Mouse (Mus musculus) mature B cell (primary cell): ENCODE data around the gene Cpa4.

Source experiments
- in situ Hi-C: fragments of 300-500 bp; cut with MboI; formaldehyde crosslinking; loops from 2 replicates; pipeline ENCODE4 v1.14.3; 2019

Cpa4 gene

GRCm38 (mm10) chr6:30628152-30628551 lies 60.0 kb downstream of the Cpa4 start:
- in situ Hi-C loops = no loop called here

DNA sequence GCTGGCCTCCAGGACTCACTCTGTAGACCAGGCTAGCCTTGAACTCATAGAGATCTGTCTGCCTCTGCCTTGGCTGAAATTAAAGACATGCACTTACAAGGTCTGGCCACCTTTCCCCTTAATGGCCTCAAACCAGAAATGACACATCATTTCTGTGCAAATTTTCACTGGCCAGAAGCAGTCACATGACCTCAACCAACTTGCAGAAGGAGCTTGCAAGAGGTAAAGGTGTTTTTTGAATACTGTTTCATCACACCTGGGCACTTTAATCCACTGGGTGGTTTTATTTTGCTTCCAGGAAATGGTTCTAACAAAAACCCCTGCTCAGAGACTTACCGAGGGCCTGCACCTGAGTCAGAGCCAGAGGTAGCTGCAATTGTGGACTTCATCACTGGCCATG lies 61.8 kb downstream of the Cpa4 start:
- in situ Hi-C loops = no loop called here

DNA sequence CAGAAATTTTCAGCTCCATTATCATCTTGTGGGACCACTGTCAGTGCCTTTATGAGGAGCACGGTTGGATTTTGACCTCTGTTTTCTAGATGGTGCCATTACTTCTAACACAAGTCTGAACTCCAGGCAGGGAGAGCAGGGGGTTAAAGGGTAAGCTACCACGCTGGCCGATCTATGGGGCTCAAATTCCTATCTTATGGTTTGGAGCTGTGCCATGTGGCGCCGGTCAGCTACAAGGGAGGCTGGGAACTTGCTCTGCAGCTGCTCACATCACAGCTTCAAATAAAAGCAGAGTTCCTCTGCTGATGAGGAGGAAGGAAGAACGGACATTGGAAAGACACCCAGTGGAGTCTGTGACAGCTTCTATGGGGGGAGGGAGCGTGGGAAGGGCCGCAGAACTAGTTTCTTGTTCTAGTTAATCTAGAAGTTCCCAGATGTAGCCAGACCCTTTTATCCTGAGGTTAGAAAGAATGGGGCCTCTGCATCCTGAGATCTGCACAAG lies 67.2 kb downstream of the Cpa4 start:
- in situ Hi-C loops = no loop called here

DNA sequence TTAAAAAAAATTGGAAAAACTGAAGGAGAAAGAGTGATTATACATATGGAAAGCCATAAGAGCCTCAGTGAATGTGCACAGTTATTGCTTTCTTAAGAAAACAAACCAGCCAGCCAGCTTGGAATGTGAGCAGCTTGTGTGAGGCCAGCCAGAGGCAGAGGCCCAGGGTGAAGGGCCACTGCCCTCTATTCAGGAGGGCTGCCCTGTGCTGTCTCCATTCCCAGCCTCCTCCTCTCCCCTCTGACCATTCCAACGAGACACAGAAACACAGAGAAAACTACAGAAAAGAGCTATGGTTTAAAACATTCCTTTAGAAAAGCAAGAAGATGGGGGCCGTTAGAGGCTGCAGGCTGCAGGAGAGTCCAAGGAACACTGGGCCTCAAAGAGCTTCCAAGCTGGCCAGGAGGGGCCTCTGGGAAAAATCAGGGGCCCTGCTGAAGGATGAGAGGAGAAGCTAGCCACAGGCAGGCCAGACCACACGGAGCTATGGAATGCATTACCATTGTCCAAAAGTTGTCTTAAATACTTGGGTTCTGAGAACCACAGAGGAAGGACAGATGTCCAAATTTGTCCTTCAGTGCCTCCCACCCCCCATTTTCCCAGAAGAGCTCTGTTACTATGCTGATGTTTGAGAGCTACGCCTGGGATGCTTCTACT lies 68.1 kb downstream of the Cpa4 start:
- in situ Hi-C loops = no loop called here

GRCm38 (mm10) chr6:30638674-30639268 lies 70.6 kb downstream of the Cpa4 start, which contains the start of gene Cpa1:
Gene Cpa1 (plus strand): TSS chr6:30639218.
- in situ Hi-C loops = no loop called here
